8 mouse cellular contexts compared by ENCODE assay signal in genomic region chr5:136987934-136988271, GRCm38 (mm10). TPM values are rescaled to one million over a fixed set of nuclear protein-coding genes. Genes with fewer than 3 reads are reported as not detected.
DNase-seq lines count a peak whose midpoint lies in the region; ATAC-seq and TF ChIP-seq lines count a peak whose summit lies in the region.

Znhit1 (minus strand) TSS chr5:136988021.

- H3K27me3 ChIP-seq in intestine, embryonic 16.5 days (replicated peaks; ENCODE audit: control insufficient read depth, insufficient read depth, low read length): no peaks in the 10 kb centered on the region
- no peaks in the 10 kb centered on the region for H3K27me3 ChIP-seq in midbrain, embryonic 10.5 days (ENCODE audit: low read depth, poor library complexity, severe bottlenecking)

- WGBS in lung, adult 2 months: 3% methylated on average over 12 of the region's 12 CpGs
- WGBS in bone marrow, adult 2 months: 3% methylated on average over 12 of the region's 12 CpGs
- 2% methylated on average over 12 of the region's 12 CpGs for WGBS in intestine, embryonic 16.5 days
- WGBS in midbrain, embryonic 10.5 days: 18% methylated on average over 12 of the region's 12 CpGs

- H3K4me1 ChIP-seq in lung, adult 2 months (ENCODE audit: control insufficient read depth, insufficient read depth, low read length): peaks cover 3% of the 10 kb centered on the region; the same call in 1 of the 2 replicates
- H3K4me1 ChIP-seq in bone marrow, adult 2 months (ENCODE audit: control insufficient read depth, insufficient read depth, low read length): no peaks in the 10 kb centered on the region
- peaks cover 14% of the 10 kb centered on the region for H3K4me1 ChIP-seq in intestine, embryonic 16.5 days (ENCODE audit: control insufficient read depth, insufficient read depth, low read length)
- peaks cover 25% of the 10 kb centered on the region for H3K4me1 ChIP-seq in midbrain, embryonic 10.5 days

- no peak for ATAC-seq in intestine, embryonic 16.5 days

- TF ChIP-seq CTCF in lung, adult 2 months (IDR thresholded peaks at IDR 0.05; ENCODE audit: insufficient read depth, low read length): no peak
- TF ChIP-seq CTCF in bone marrow, adult 2 months (IDR thresholded peaks at IDR 0.05; ENCODE audit: control insufficient read depth, insufficient read depth, low read length): no peak

- peak within 1 kb of the TSS; percentile 79 for H3K27ac ChIP-seq in bone marrow, adult 2 months (ENCODE audit: control insufficient read depth, insufficient read depth, low read depth, low read length, poor library complexity)
- H3K27ac ChIP-seq in intestine, embryonic 16.5 days (ENCODE audit: low read length): peak within 1 kb of the TSS; percentile 95
- peak within 1 kb of the TSS; percentile 99 for H3K27ac ChIP-seq in midbrain, embryonic 10.5 days (replicated peaks)

- peaks cover 16% of the 10 kb centered on the region for H3K36me3 ChIP-seq in intestine, embryonic 16.5 days (ENCODE audit: control insufficient read depth, insufficient read depth, low read length)
- H3K36me3 ChIP-seq in midbrain, embryonic 10.5 days: peaks cover 49% of the 10 kb centered on the region

- peak within 1 kb of the TSS; percentile 97 for H3K9ac ChIP-seq in intestine, embryonic 16.5 days (ENCODE audit: low read depth, low read length)

- DNase-seq in lung, adult 2 months: no peak
- DNase-seq in lung, postnatal 10 days: no peak
- no peak for DNase-seq in gastrocnemius, postnatal 25 days
- no peak for DNase-seq in midbrain, embryonic 10.5 days (ENCODE audit: low spot score)
- no peak for DNase-seq in Muller cell, postnatal 12 days (ENCODE audit: inconsistent ontology term)
- DNase-seq in frontal cortex, postnatal 14 days (ENCODE audit: low spot score in 2 of 2): no peak

- no peak for TF ChIP-seq POLR2A in lung, adult 2 months (IDR thresholded peaks at IDR 0.05; ENCODE audit: borderline replicate concordance, extremely low read depth, low read depth, low read length)
- TF ChIP-seq POLR2A in bone marrow, adult 2 months (IDR thresholded peaks at IDR 0.05; ENCODE audit: borderline replicate concordance, control insufficient read depth, low read depth, low read length): no peak

- H3K4me2 ChIP-seq in intestine, embryonic 16.5 days (ENCODE audit: low read depth, low read length): peak within 1 kb of the TSS; percentile 88

- no peaks in the 10 kb centered on the region for H3K9me3 ChIP-seq in intestine, embryonic 16.5 days (ENCODE audit: control insufficient read depth, low read length)
- H3K9me3 ChIP-seq in midbrain, embryonic 10.5 days (replicated peaks): no peaks in the 10 kb centered on the region

- H3K4me3 ChIP-seq in lung, adult 2 months (replicated peaks; ENCODE audit: extremely low read depth, low read depth, low read length): peak within 1 kb of the TSS; percentile 83
- peak within 1 kb of the TSS; percentile 85 for H3K4me3 ChIP-seq in bone marrow, adult 2 months (replicated peaks; ENCODE audit: control insufficient read depth, low read depth, low read length)
- H3K4me3 ChIP-seq in intestine, embryonic 16.5 days (ENCODE audit: low read length): peak within 1 kb of the TSS; percentile 94
- peak within 1 kb of the TSS; percentile 90 for H3K4me3 ChIP-seq in midbrain, embryonic 10.5 days

RNA-seq across cellular contexts. Expression of gene Znhit1, which starts in this region (rescaled TPM):
- 70.3 and 82.0 TPM in 2 replicates for polyA plus RNA-seq in lung, adult 2 months (2012; rRNA removed)
- polyA plus RNA-seq in bone marrow, adult 2 months (2011; ENCODE audit: insufficient read depth, insufficient read length, low replicate concordance, missing spikeins): 70.2 and 134 TPM in 2 replicates
- 10 to 100 TPM; 61.4 to 70.4 TPM for total RNA-seq in gastrocnemius, postnatal 25 days (2021)
- polyA plus RNA-seq in intestine, embryonic 16.5 days (2015; fragmentation: Nextera tagmentation; extraction: Ambion mirVana): 114 and 120 TPM in 2 replicates
- 102 and 105 TPM in 2 replicates for polyA plus RNA-seq in midbrain, embryonic 10.5 days (2016; fragmentation: Nextera tagmentation; extraction: Ambion mirVana)
